In genomic region chr10:62866035-62866791, GRCm38 (mm10) we compare ENCODE assay signal across 8 mouse cellular contexts. TPM values are rescaled to one million over a fixed set of nuclear protein-coding genes. Genes with fewer than 3 reads are reported as not detected.
A peak's percentile ranks its signal among the peaks of the same experiment; 100 is the strongest.
DNase-seq lines count a peak whose midpoint lies in the region; ATAC-seq and TF ChIP-seq lines count a peak whose summit lies in the region.

No protein-coding gene starts in this region.

- H3K9me3 ChIP-seq in hindbrain, embryonic 12.5 days (replicated peaks): no peaks in the 10 kb centered on the region
- no peaks in the 10 kb centered on the region for H3K9me3 ChIP-seq in midbrain, embryonic 11.5 days (ENCODE audit: control insufficient read depth, low read length)
- H3K9me3 ChIP-seq in stomach, postnatal 0 days (ENCODE audit: control insufficient read depth, low read length): no peaks in the 10 kb centered on the region

- no peaks in the 10 kb centered on the region for H3K27me3 ChIP-seq in hindbrain, embryonic 12.5 days
- H3K27me3 ChIP-seq in midbrain, embryonic 11.5 days (ENCODE audit: control insufficient read depth, insufficient read depth, low read length): no peaks in the 10 kb centered on the region
- H3K27me3 ChIP-seq in stomach, postnatal 0 days (ENCODE audit: control insufficient read depth, insufficient read depth, low read length): no peaks in the 10 kb centered on the region

- H3K27ac ChIP-seq in hindbrain, embryonic 12.5 days: peak overlapping the region; percentile 96
- no peak overlapping the region for H3K27ac ChIP-seq in midbrain, embryonic 11.5 days (ENCODE audit: low read depth, low read length)
- H3K27ac ChIP-seq in stomach, postnatal 0 days (replicated peaks): peak overlapping the region; percentile 74

- peak overlapping the region; percentile 75 for H3K4me2 ChIP-seq in hindbrain, embryonic 12.5 days (replicated peaks)
- peak overlapping the region; percentile 49 for H3K4me2 ChIP-seq in midbrain, embryonic 11.5 days
- peak overlapping the region; percentile 90 for H3K4me2 ChIP-seq in stomach, postnatal 0 days (replicated peaks; ENCODE audit: low read depth)

- no peak for TF ChIP-seq EP300 in stomach, postnatal 0 days (optimal IDR thresholded peaks at IDR 0.05)

- 0 out of 2 replicates have a peak, but pooled peaks cover 3% of the 10 kb centered on the region for H3K36me3 ChIP-seq in hindbrain, embryonic 12.5 days
- no peaks in the 10 kb centered on the region for H3K36me3 ChIP-seq in midbrain, embryonic 11.5 days (ENCODE audit: control insufficient read depth, insufficient read depth, low read length)
- H3K36me3 ChIP-seq in stomach, postnatal 0 days (ENCODE audit: control insufficient read depth, insufficient read depth, low read length): no peaks in the 10 kb centered on the region

- no peak for TF ChIP-seq CTCF in stomach, postnatal 0 days (IDR thresholded peaks at IDR 0.05; ENCODE audit: low read depth)

- DNase-seq in Muller cell, postnatal 12 days (ENCODE audit: inconsistent ontology term): peak; percentile 7
- DNase-seq in cerebellum, adult 11-12 months: peak; percentile 69
- peak; percentile 29 to 40 for DNase-seq in frontal cortex, postnatal 14 days (ENCODE audit: low spot score in 2 of 2)
- DNase-seq in left cerebral cortex, postnatal 10 days (ENCODE audit: extremely low spot score in 1 of 2, low spot score in 2 of 2): peak; percentile 45 to 46
- DNase-seq in midbrain, embryonic 11.5 days (ENCODE audit: low spot score, missing footprints): peak; percentile 94
- no peak for DNase-seq in stomach, postnatal 0 days (ENCODE audit: low spot score)
- no peak for DNase-seq in spleen, postnatal 36 days (ENCODE audit: low spot score in 2 of 2)

- intact Hi-C loops in left cerebral cortex, postnatal 10 days (cut with DNase I): no loop called here

- H3K9ac ChIP-seq in hindbrain, embryonic 12.5 days: peak overlapping the region; percentile 88
- H3K9ac ChIP-seq in midbrain, embryonic 11.5 days (ENCODE audit: low read length): peak overlapping the region; percentile 63
- peak overlapping the region; percentile 66; the same call in 1 of the 2 replicates for H3K9ac ChIP-seq in stomach, postnatal 0 days (ENCODE audit: low read length)

- ATAC-seq in hindbrain, embryonic 12.5 days (ENCODE audit: low FRiP score): peak; percentile 43; the same call in 1 of the 2 replicates
- ATAC-seq in midbrain, embryonic 11.5 days (ENCODE audit: low FRiP score): peak; percentile 28; the same call in 1 of the 2 replicates
- peak; percentile 38 for ATAC-seq in stomach, postnatal 0 days (ENCODE audit: low FRiP score, low TSS enrichment)

- H3K4me3 ChIP-seq in hindbrain, embryonic 12.5 days: peak overlapping the region; percentile 53
- H3K4me3 ChIP-seq in midbrain, embryonic 11.5 days (ENCODE audit: low read depth, low read length): peak overlapping the region; percentile 30
- peak overlapping the region; percentile 50 for H3K4me3 ChIP-seq in stomach, postnatal 0 days (ENCODE audit: low read depth, low read length)

- 26% methylated on average over 8 of the region's 11 CpGs for WGBS in hindbrain, embryonic 12.5 days
- WGBS in midbrain, embryonic 11.5 days: 25% methylated on average over 11 of the region's 11 CpGs
- WGBS in stomach, postnatal 0 days: 38% methylated on average over 11 of the region's 11 CpGs

- peaks cover 28% of the 10 kb centered on the region for H3K4me1 ChIP-seq in hindbrain, embryonic 12.5 days
- H3K4me1 ChIP-seq in midbrain, embryonic 11.5 days (ENCODE audit: control insufficient read depth, insufficient read depth, low read length): peaks cover 18% of the 10 kb centered on the region
- H3K4me1 ChIP-seq in stomach, postnatal 0 days (replicated peaks; ENCODE audit: control insufficient read depth, insufficient read depth): 0 out of 2 replicates have a peak, but pooled peaks cover 2% of the 10 kb centered on the region

RNA-seq across cellular contexts. Expression of gene Tet1, which starts 42.6 kb away (rescaled TPM):
- 34.5 and 39.3 TPM in 2 replicates for polyA plus RNA-seq in hindbrain, embryonic 12.5 days (2016; fragmentation: Nextera tagmentation; extraction: Ambion mirVana)
- total RNA-seq in left cerebral cortex, postnatal 10 days (2021): 10 to 100 TPM; 56.0 to 56.7 TPM
- polyA plus RNA-seq in midbrain, embryonic 11.5 days (2014; fragmentation: Nextera tagmentation; extraction: Ambion mirVana): 33.3 and 36.0 TPM in 2 replicates
- 6.4 TPM in 2 replicates for polyA plus RNA-seq in stomach, postnatal 0 days (2015; fragmentation: Nextera tagmentation; extraction: Ambion mirVana)

RNA-seq across cellular contexts. Expression of gene Slc25a16, which starts 54.2 kb away (rescaled TPM):
- 12.6 and 14.1 TPM in 2 replicates for polyA plus RNA-seq in hindbrain, embryonic 12.5 days (2016; fragmentation: Nextera tagmentation; extraction: Ambion mirVana)
- total RNA-seq in left cerebral cortex, postnatal 10 days (2021): 10 to 100 TPM; 35.0 to 39.0 TPM
- 9.6 and 10.6 TPM in 2 replicates for polyA plus RNA-seq in midbrain, embryonic 11.5 days (2014; fragmentation: Nextera tagmentation; extraction: Ambion mirVana)
- 14.7 and 16.5 TPM in 2 replicates for polyA plus RNA-seq in stomach, postnatal 0 days (2015; fragmentation: Nextera tagmentation; extraction: Ambion mirVana)

Comparison
In these comparisons a context has a peak if more than half of its experiments do, and no peak if none do; other contexts are left out.
1. DNase-seq: peak in Muller cell, postnatal 12 days (single experiment), cerebellum, adult 11-12 months (single experiment), frontal cortex, postnatal 14 days (2 of 2), left cerebral cortex, postnatal 10 days (2 of 2) and midbrain, embryonic 11.5 days (single experiment); none in stomach, postnatal 0 days (single experiment) and spleen, postnatal 36 days (0 of 2).
2. Peak in every context shown above with its lines, with median percentiles within 50 percentile points of each other: ATAC-seq, H3K4me2 ChIP-seq, H3K4me3 ChIP-seq and H3K9ac ChIP-seq.